Mouse (Mus musculus): ENCODE measurements around the gene Tmem184b. TPM values are rescaled to one million over a fixed set of nuclear protein-coding genes. Genes with fewer than 3 reads are reported as not detected.

Tmem184b gene
- 10 to 100 TPM; 52.5 to 66.5 (median 57.2) TPM for total RNA-seq (2022)

DNA sequence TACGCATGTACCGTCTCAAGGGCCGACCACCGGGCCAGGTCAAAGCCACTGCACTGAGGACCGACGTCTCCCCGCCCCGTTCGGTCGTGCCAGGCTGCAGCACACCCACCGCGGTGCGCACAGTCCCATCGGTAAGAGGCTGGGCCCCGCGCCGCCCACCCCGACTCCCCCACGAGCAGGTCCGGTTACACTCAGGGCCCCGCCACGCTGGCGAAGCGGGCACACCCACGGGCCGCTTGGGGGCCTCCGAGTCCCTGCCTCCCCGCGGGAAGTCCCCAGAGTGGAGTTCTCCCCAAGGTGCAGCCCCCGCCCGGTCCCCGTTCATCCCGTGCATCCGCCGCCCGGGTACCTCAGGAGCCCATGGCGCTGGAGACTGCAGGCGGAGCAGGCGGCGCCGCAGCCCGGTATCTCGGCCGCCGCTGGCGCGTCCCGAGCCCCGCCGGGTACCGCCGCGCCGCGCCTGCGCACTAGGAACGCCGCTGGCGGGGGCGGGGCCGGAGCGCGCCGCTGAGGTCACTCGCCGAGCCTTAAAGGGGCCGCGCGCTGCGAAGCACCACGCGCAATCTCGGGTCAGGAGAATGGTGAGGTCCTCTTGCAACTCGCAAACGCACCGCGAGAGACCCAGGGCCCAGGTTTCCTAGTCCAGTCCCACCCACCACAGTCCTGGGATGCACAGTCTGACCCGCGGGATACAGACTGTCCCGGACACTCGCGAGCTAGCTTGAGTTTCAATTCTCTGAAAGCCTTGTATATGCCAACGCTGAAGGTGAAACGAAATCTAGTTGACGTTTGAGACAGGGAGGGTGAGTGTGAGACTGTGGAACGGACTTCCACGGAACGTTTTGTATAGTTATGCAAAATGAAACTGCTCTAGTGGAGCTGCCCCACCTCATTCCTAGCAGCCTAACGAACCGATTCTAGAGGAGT, at the start of gene Tmem184b:
Tmem184b (minus strand) TSS at position 734 of the 927 bp plus-strand sequence.
- DNase-seq (ENCODE audit: low spot score in 2 of 2), result peak; percentile 66 to 86

GRCm38 (mm10) chr15:79448041-79448440, 44.7 kb upstream of the Tmem184b start:
- DNase-seq (ENCODE audit: low spot score in 2 of 2), result no peak

- DNase-seq (ENCODE audit: low spot score in 2 of 2), result no peak
These were observed 42.7 kb upstream of the Tmem184b start for GRCm38 (mm10) chr15:79445786-79446654.

DNA sequence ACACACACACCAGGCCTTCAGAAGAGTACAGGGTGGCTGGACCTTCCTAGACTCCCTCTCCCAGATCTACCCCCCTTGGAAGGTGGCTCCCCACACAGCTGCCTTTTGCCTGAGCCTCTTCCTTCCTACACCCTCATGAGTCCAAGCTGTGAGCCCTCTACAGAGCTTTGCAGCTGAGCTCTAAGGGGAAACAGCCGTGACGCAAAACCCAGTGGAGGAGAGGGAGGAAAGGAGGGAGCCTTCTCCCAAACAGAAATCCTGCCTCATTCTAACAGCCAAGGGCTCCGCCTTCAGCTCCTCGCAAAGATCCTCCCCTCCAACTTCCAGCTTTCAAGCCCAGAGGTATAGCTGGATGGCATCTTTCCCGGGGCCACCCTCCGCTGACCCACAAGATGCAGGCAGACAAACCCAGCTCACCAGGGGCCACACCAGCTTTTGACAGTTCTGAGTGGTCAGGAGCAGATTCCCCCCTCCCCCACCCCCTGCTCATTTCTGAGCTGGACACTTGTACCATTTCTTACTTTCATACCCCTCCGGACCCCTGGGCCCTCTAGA, 40.6 kb upstream of the Tmem184b start:
- no peak for DNase-seq (ENCODE audit: low spot score in 2 of 2)

DNA sequence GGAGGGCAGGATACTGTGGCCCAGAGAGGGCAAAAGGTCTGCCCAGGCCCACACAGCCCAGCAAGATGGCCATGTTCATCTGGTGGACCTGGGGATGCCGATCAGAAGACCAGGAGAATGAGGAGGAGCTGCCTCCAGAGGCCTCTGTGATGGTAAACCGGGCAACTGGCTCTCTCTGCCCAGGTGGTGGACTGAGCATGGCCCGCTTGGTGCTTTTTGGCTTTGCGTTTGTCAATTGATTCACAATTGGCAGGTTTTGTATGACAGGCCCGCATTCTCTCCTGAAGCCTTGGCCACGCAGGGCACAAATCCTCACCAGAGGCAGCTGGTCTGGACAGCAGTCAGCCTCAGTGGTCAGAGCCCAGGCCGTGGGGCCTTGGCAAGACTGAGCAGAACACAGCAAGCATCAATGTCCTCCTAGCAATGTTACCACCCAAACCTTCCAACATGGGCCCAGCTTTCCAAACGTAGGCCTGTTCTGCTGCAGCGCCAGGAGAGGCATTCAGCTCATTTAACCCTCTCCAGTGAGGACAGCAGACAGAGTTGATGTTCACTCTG, 39.7 kb upstream of the Tmem184b start:
- no peak for DNase-seq (ENCODE audit: low spot score in 2 of 2)

DNA sequence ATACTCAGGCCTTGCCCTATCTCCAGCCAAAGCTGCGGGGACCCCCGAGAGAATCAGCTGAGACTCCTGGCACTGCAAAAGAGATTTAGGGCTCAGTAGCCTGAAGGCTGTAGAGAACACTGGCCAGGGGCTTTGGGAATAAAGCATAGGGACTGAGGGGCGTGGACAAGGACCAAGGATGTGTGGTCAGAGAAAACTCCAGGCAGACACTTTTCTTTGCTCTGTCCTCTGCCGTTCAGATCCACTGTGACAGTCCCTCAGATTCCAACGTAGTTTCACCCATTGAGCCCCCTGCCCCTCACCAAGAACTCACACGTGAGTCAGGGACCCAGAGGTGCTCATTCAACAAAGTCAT, 38.9 kb upstream of the Tmem184b start:
- no peak for DNase-seq (ENCODE audit: low spot score in 2 of 2)

DNA sequence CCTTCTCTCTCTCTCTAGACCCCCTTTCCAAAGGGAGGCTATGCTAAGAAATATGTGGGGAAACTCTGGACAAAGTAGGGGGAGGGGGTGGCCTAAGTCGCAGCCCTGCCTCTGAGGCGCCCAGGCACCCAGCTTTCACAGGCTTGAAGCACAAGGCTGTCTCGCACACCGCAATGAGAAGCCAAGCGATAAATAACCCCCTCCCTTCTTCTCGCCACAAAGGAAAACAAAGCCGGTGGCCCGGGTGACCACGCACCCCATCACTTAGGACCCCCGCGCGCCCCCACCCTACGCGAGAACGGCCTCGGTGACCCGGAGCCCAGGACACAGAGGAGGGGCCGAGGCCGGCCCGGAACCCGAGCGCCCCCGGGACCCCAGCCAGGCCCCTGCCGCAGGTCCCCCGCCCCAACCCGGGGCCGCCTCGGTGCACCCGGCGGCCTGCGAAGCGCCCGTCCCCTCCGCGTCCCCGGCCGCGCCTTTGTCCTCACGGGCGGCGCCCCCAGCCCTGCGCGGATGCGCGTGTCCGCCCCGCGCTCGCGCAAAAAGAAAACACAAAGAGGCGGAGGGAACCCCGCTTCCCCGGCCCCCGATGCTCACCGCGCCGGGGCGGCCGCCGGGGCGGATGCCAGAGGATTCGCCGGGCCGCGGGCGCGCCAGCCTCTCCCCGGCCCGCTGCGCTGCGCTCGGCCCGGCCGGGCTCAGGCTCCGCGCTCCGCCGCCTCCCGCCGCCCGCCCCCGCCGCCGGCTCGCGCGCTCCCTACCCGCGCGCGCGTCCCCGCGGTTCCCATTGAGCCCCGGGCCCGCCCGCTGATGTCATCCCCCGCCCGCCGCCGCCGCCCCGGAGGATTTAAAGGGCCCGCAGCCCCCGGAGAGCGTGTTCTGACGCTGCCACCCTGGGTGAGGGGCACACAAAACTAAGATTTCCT, 38.2 kb upstream of the Tmem184b start:
- peak in 1 of 2 experiments; percentile 72 for DNase-seq (ENCODE audit: low spot score in 2 of 2)

- DNase-seq (ENCODE audit: low spot score in 2 of 2), result no peak
These were observed 37.4 kb upstream of the Tmem184b start for GRCm38 (mm10) chr15:79440651-79441330.

DNA sequence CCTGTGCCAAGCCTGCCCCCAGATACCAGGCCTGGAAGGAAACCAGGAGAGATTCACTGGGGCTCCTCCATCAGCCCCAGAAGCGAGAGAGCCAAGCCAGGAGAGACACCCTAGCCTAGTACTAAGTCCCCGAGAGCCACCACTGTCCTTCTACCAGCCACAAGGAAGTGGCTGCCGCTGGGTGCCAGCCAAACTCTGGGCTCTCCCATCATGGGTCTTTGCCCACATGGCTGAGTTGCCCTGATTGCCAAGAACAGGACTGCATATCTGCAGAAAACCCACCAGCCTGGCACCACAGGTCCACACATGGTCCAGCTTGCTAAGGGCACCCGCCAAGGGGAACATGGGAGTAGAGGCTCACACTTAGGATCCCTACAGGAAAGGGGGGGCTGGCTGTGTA, 36.9 kb upstream of the Tmem184b start:
- peak in 1 of 2 experiments; percentile 53 for DNase-seq (ENCODE audit: low spot score in 2 of 2)

- no peak for DNase-seq (ENCODE audit: low spot score in 2 of 2)
These were observed 36.0 kb upstream of the Tmem184b start for GRCm38 (mm10) chr15:79439386-79439785.

DNA sequence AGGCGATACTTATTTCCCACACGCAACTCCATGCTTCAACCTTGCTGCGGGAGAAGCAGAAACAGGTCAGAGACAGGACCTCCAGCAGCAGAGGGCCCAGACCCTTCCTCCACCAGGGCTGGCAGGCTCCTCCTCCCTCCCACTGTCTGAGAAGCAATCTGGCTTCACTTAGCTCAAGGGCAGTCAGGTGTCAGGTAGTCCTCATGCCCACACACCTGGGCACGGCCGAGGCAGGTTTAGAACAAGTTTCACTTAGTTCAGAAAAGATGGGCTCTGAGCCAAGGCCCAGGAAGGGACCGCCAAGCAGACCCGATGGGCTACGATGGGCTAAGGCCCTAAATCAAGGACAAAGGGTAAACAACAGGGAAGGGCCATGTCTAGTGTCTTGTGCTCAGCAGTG, 35.4 kb upstream of the Tmem184b start:
- DNase-seq (ENCODE audit: low spot score in 2 of 2), result no peak

DNA sequence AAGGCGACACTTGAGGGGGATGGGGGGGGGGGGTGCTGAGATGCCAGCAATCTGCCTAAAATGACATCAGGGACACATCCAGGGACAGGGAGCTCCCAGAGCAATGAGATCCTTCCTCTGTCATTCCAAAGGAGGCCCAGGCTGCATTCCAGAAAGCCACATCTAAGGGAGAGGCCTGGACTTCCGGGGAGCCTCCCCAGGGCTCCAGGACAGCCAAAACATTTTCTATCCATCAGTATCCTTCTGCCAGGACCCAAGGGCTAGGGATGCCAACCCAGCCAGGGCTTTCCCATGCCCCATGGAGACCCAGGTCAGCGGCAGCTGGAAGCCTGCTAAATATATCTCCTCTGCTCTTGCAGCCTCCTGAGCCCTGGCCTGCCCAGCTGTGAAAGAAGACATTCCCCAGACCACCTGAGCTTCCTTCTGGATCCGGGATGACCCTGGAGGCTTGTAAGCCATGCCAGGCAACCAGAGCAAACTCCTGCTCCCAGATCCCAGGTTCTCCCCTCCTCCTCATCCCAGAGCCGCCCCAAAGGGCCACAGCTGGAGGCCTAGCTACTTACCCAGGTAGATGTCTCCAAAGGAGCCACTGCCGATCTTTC, 34.9 kb upstream of the Tmem184b start:
- no peak for DNase-seq (ENCODE audit: low spot score in 2 of 2)

DNA sequence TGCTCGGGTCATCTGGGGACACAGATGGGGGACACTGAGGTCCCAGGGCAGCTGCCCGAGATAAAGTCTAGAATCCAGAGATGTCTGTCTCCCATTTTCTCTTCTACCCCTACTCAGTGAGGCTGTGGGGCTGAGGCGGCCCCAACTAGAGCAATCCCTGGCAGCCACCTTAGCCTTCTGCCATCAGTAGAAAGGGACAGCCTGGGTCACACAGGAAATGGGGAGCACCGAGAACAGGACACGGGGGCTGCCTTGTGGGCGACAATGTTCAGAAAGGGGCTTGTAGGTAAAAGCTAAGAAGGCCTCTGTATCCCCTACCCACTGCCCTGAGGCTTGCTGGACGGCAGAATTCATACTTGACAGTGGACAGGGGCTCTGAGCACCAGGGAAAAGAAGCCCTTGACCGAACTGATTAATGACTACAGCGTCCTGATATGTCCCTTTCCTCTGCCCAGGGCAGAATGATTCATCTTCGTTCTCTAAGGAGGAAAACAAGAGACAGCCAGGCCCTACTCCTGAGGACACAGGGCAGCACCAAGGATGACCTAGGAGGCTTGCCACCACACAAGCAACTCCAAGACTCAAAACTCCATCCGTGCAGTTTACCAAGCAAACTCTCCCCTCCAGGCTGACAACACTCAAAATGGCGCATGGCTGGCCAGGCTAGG, 34.3 kb upstream of the Tmem184b start:
- DNase-seq (ENCODE audit: low spot score in 2 of 2), result no peak

GRCm38 (mm10) chr15:79436481-79436921, 33.1 kb upstream of the Tmem184b start:
- DNase-seq (ENCODE audit: low spot score in 2 of 2), result no peak

- DNase-seq (ENCODE audit: low spot score in 2 of 2), result no peak
These were observed 31.9 kb upstream of the Tmem184b start for GRCm38 (mm10) chr15:79435191-79435671.

GRCm38 (mm10) chr15:79432892-79433291, 29.5 kb upstream of the Tmem184b start:
- peak in 1 of 2 experiments; percentile 49 for DNase-seq (ENCODE audit: low spot score in 2 of 2)

- no peak for DNase-seq (ENCODE audit: low spot score in 2 of 2)
These were observed 29.0 kb upstream of the Tmem184b start for GRCm38 (mm10) chr15:79432328-79432727.

DNA sequence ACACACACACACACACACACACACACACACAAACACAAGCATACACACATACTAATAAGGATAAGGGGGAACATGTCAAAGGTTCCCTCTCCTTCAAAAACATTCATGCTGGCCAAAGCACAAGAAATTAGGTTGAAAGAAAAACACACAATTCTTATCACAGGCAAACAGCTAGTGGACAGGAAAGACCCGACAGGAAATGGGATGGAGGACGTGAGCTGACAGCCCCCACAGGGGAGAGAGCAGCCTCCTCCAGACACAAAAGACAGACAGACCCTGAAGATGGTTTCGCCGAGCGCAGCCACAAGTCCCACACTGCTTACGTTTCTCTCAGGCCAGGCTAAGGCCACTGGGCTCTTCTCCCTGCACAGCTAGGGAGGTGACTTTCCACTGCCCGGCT, 28.6 kb upstream of the Tmem184b start:
- DNase-seq (ENCODE audit: low spot score in 2 of 2), result no peak
